Mouse (Mus musculus) forebrain, embryonic 16.5 days (tissue): ENCODE data around the gene Taok2. TPM values are rescaled to one million over a fixed set of nuclear protein-coding genes. Genes with fewer than 3 reads are reported as not detected.

Experiments
- ATAC-seq: fragments of 200-750 bp; cut with Nextera tagmentation; 2 replicates; pipeline ENCODE4 v1.8.0; 2017; ENCODE audit warnings: mild to moderate bottlenecking, moderate library complexity
- H3K27ac ChIP-seq: fragments of 300-500 bp; sonication (generic); 2 replicates; pipeline ENCODE4 v1.5.1; 2014; ENCODE audit warnings: low read length, control low read depth
- H3K27me3 ChIP-seq: fragments of 300-500 bp; sonication (generic); replicated peaks from 2 replicates; pipeline ENCODE4 v1.6.1; 2014; ENCODE audit warnings: low read length; ENCODE audit not compliant: control insufficient read depth, insufficient read depth
- H3K36me3 ChIP-seq: fragments of 300-500 bp; sonication (generic); 2 replicates; pipeline ENCODE4 v1.6.1; 2014; ENCODE audit not compliant: control insufficient read depth, insufficient read depth
- H3K4me1 ChIP-seq: fragments of 300-500 bp; sonication (generic); replicated peaks from 2 replicates; pipeline ENCODE4 v1.6.1; 2014; ENCODE audit warnings: low read length; ENCODE audit not compliant: control insufficient read depth, insufficient read depth
- H3K4me2 ChIP-seq: fragments of 300-500 bp; sonication (generic); 2 replicates; pipeline ENCODE4 v1.6.1; 2014; ENCODE audit warnings: mild to moderate bottlenecking, low read length, control low read depth
- H3K4me3 ChIP-seq: fragments of 300-500 bp; sonication (generic); replicated peaks from 2 replicates; pipeline ENCODE4 v1.5.1; 2014; ENCODE audit warnings: mild to moderate bottlenecking, low read length, control low read depth
- H3K9ac ChIP-seq: fragments of 300-500 bp; sonication (generic); replicated peaks from 2 replicates; pipeline ENCODE4 v1.6.1; 2014; ENCODE audit warnings: low read depth, low read length, control low read depth
- H3K9me3 ChIP-seq: fragments of 300-500 bp; sonication (generic); 2 replicates; pipeline ENCODE4 v1.6.1; 2016; ENCODE audit warnings: low read length; ENCODE audit not compliant: control insufficient read depth
- WGBS: fragments of 180-500 bp; shearing (Covaris S2); extraction: QIAGEN DNeasy Blood & Tissue Kit; methylation state at CpG from one replicate; pipeline ENCODE4 v1.1.7; 2014; 5-methylcytosine and 5-hydroxymethylcytosine counted together
- polyA plus RNA-seq: library from polyadenylated mRNA; unstranded; fragments of >200 nt; fragmentation: Nextera tagmentation; extraction: Ambion mirVana; gene quantifications from 2 replicates; pipeline ENCODE4 v1.2.1, GENCODE M21; 2015

Gene Taok2
- polyA plus RNA-seq, 1 experiment from 2014 or later: 65.6 TPM

DNA sequence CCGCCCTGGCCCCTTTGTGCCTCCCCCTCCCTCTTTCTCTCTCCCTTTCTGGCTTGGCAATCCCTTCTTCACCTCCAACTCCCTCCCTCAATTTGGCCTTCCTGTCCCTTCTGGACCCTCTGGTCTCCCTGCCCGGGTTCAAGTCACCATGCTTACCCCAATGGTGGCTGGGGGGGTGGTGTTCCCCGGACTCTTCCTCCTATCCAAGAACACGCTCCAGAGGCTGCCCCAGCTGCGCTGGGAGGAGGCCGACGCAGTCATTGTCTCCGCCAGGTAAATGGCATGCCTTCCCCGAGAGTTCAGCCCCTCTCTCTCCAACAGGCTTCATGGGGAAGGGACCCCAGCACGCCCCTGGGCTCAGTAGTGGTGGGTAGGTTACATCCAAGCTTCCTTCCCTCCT lies 60.6 kb downstream of the Taok2 start:
- Histone ChIP-seq H3K4me1 (peaks cover 28% of the 10 kb centered on the region), H3K36me3 (no peaks in the 10 kb centered on the region), H3K27ac (peak overlapping the region; percentile 9; the same call in 1 of the 2 replicates), H3K9me3 (no peaks in the 10 kb centered on the region), H3K27me3 (no peaks in the 10 kb centered on the region), H3K4me3 (peak overlapping the region; percentile 79), H3K9ac (peak overlapping the region; percentile 80), H3K4me2 (peak overlapping the region; percentile 75)
- 4% methylated on average over 10 of the region's 10 CpGs for WGBS
- ATAC-seq: no peak

DNA sequence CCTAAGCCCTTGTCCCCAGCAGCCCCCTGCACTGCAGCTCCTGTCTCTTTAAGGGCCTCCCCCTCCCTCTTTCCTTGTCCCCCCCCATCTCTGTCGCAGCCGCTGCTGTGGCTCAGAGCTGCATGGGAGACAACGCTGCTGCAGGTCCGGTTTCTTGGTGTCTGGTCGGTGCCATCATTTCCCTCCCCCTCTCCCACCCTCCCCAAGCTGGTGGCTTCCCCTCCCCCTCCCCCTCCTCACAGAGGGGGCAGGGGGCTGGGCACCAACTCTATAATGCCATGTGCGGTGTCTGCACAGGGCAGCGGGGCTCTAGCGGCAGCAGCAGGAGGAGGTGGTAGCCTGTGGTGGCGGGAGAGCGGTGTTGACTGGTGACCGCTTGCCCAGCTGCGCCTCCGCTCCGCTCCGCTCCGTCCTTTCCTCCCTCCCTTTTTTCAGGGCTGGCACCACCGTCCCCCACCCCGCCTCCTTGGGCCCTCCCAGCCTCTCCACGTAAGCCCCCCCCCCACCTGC lies 61.2 kb downstream of the Taok2 start:
- under 1% methylated on average over 17 of the region's 19 CpGs for WGBS
- peak overlapping the region; percentile 67; the same call in 1 of the 2 replicates for H3K27ac ChIP-seq
- H3K4me1 ChIP-seq: peaks cover 28% of the 10 kb centered on the region

DNA sequence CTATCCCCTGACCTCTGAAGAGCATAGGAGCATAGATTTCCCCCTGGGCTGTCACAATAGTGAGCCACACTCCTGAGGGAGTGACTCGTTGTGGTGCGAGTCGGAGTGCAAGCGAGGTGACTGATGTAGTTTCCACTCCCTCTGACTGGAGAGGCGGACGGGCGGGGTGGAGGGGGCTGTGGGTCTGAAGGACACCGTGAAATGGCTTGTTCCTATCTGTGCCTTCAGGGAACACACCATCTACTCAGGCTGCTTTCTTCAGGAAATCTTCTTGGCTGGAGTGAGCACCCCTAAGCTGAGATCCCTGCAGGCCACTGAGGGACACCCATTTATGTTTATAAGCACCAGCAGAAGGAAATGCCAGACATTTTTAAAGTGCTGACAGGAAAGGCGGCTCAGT lies 61.8 kb downstream of the Taok2 start:
- peaks cover 28% of the 10 kb centered on the region for H3K4me1 ChIP-seq
- peak; percentile 32 for ATAC-seq
- peak overlapping the region; percentile 75 for H3K4me2 ChIP-seq
- H3K27ac ChIP-seq: no peak overlapping the region
- WGBS: 20% methylated on average over 9 of the region's 9 CpGs
- H3K4me3 ChIP-seq: peak overlapping the region; percentile 79
- H3K9me3 ChIP-seq: no peaks in the 10 kb centered on the region
- H3K36me3 ChIP-seq: no peaks in the 10 kb centered on the region
- no peaks in the 10 kb centered on the region for H3K27me3 ChIP-seq
- peak overlapping the region; percentile 80 for H3K9ac ChIP-seq

More for the DNA sequence above, 61.2 kb downstream of the Taok2 start:
- peak; percentile 83 for ATAC-seq
- Histone ChIP-seq H3K27me3 (no peaks in the 10 kb centered on the region), H3K9ac (peak overlapping the region; percentile 80), H3K9me3 (no peaks in the 10 kb centered on the region), H3K4me3 (peak overlapping the region; percentile 79), H3K36me3 (no peaks in the 10 kb centered on the region), H3K4me2 (peak overlapping the region; percentile 75)

DNA sequence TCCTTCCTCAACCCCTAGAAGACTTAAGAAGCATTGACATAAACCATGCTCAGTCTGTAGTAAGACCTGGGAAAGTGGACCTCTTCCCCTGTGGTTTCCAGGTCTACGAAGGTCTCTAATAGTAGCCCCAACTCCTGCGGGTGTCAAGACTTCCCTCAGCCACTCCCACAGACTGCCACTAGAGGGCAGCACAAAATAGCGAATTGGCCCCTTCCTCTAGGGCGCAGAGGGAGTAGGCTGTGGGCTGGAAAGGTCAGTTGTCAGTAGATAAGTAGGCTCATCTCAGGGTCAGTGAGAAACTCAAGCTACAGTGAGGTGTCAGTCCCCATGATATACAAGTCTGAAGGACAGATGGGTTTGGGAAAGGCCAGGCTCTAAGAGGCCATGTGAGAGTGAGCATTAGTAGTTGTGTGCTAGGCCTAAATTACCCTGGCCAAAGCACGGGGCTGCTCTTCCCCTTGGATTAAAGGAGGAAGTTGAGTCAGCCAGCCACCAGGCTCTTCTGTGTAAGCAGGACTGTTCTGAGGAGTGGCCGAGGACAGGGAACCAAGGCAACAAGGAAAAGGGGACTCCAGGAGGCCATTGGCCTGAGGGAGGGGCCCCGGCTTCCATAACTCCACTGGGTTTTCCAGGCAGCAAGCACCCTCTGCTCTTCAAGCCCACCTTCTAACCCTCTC lies 62.5 kb downstream of the Taok2 start:
- H3K4me3 ChIP-seq: no peak overlapping the region
- 22% methylated on average over 7 of the region's 7 CpGs for WGBS
- H3K9ac ChIP-seq: no peak overlapping the region
- ATAC-seq: peak; percentile 26; the same call in 1 of the 2 replicates
- no peaks in the 10 kb centered on the region for H3K27me3 ChIP-seq
- H3K9me3 ChIP-seq: no peaks in the 10 kb centered on the region
- H3K4me2 ChIP-seq: no peak overlapping the region; the same call in 1 of the 2 replicates
- no peaks in the 10 kb centered on the region for H3K36me3 ChIP-seq
- H3K27ac ChIP-seq: no peak overlapping the region
- peaks cover 28% of the 10 kb centered on the region for H3K4me1 ChIP-seq

DNA sequence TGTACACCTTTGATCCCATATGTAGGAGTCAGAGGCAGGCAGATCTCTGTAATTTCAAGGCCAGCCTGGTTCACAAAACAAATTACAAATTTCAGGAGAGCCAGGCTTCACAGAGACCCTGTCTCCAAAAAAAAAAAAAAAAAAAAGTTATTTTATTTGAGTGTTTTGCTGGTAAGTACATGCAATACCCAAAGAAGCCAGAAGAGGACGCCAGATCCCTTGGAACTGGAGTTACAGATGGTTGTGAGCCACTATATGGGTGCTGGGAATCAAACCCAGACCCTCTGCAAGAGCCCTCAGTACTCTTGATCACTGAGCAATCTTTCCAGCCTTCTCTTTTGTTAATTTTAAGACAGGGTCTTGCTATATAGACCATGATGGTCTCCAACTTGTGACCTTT lies 65.7 kb downstream of the Taok2 start:
- H3K4me3 ChIP-seq: no peak overlapping the region
- H3K9ac ChIP-seq: no peak overlapping the region
- H3K36me3 ChIP-seq: no peaks in the 10 kb centered on the region
- no peak for ATAC-seq
- no peak overlapping the region for H3K27ac ChIP-seq
- H3K27me3 ChIP-seq: no peaks in the 10 kb centered on the region
- WGBS: 35% methylated on average over 1 of the region's 1 CpGs
- H3K9me3 ChIP-seq: no peaks in the 10 kb centered on the region
- H3K4me2 ChIP-seq: no peak overlapping the region
- peaks cover 11% of the 10 kb centered on the region for H3K4me1 ChIP-seq

DNA sequence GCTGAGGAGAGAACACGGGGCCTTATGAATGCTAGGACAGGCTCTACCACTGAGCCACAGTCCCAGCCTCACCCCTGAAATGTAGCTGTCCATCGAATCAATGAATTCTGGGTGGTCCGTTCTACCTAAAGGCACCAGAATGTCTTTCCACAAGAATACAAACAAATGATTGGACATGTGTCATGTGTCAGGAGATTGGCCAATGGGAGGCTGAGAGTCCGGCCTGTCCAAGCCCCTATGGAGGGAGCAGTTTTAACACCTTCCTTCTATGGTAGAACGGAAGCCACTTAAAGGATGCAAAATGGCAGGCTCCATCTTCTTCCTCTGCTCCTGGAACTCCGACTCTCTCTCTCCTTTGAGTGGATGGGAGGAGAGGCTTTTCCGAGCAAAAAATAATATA lies 66.9 kb downstream of the Taok2 start:
- no peak overlapping the region for H3K4me3 ChIP-seq
- 88% methylated on average over 7 of the region's 7 CpGs for WGBS
- no peak for ATAC-seq

DNA sequence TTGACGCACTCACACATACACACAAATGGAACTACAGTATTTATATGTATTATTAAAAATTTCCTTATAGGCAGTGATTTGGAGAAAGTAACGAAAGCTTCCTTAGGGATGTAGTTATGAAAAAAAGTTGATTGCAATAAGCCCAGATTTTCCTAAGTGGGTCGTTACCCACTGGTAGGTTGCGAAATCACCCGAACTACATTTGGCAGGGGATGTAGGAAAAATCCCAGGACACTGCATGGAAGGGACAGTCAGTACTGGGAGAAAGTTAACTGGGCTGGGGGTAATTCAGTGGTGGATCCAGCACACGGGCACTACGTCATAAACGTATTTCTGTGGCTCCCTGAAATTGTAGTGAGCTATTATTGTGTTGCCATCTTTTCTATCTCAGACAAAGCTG lies 68.0 kb downstream of the Taok2 start:
- H3K27me3 ChIP-seq: no peaks in the 10 kb centered on the region
- H3K27ac ChIP-seq: no peak overlapping the region
- no peak for ATAC-seq
- WGBS: 81% methylated on average over 8 of the region's 8 CpGs
- H3K4me2 ChIP-seq: no peak overlapping the region
- no peak overlapping the region for H3K9ac ChIP-seq
- no peaks in the 10 kb centered on the region for H3K4me1 ChIP-seq
- H3K9me3 ChIP-seq: no peaks in the 10 kb centered on the region
- H3K4me3 ChIP-seq: no peak overlapping the region
- no peaks in the 10 kb centered on the region for H3K36me3 ChIP-seq

More for the DNA sequence above, 66.9 kb downstream of the Taok2 start:
- no peak overlapping the region for H3K27ac ChIP-seq
- H3K9me3 ChIP-seq: no peaks in the 10 kb centered on the region
- peaks cover 7% of the 10 kb centered on the region for H3K4me1 ChIP-seq
- H3K36me3 ChIP-seq: no peaks in the 10 kb centered on the region
- H3K4me2 ChIP-seq: no peak overlapping the region
- H3K9ac ChIP-seq: no peak overlapping the region
- H3K27me3 ChIP-seq: no peaks in the 10 kb centered on the region

DNA sequence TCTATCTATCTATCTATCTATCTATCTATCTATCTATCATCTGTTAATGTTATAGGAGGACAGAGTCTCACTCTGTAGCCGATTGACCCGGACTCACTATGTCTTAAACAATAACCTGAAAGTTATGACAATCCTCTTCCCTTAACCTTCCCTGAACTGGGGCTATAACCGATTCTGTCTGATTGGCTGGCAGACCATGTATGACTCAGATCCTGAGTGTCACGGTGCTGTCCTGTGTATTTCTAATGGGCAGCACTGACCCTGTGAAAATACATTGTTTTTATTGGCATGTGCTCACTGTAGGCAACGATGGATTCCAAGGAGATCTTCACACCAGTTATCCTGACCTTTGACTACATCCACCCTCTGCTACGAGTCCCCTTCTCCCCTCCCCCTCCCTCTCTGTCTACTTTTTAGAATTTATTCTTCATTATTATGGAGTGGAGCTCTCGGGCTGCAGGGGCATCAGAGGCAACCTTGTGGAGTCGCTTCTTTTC lies 68.7 kb downstream of the Taok2 start:
- Histone ChIP-seq H3K27ac (no peak overlapping the region), H3K36me3 (no peaks in the 10 kb centered on the region), H3K9ac (no peak overlapping the region), H3K4me1 (no peaks in the 10 kb centered on the region), H3K4me3 (no peak overlapping the region), H3K9me3 (no peaks in the 10 kb centered on the region), H3K27me3 (no peaks in the 10 kb centered on the region), H3K4me2 (no peak overlapping the region)
- 62% methylated on average over 8 of the region's 8 CpGs for WGBS
- ATAC-seq: no peak
